Mouse (Mus musculus) stomach, postnatal 0 days (tissue): ENCODE data around the gene Ablim2.

Experiments used
- CTCF ChIP-seq: IDR thresholded peaks from 2 replicates; pipeline ENCODE4 v1.5.1; 2016; ENCODE audit warnings: antibody characterized with exemption, low read depth, mild to moderate bottlenecking, moderate library complexity
- EP300 ChIP-seq: optimal IDR thresholded peaks from 2 replicates; pipeline ENCODE3; 2016; ENCODE audit warnings: antibody characterized with exemption

DNA sequence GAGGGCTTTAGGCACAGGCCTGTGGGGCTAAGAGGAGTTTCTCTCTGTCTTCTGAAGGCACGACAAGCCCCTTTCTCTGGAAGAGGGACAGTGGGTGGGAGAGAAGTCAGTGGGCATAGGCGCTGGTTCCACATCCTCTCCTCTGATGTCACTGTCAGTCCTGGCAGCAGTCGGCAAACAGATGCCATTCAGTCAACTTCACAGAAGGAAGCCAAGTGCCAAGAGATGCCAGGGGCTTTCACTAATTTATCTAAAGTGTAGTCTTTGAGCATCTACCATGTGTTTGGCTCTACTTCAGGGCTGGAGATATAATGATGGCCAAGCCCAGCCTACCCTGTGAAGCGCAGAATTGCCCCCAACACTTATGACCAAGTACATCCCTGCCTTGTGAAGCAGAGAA lies 95.8 kb downstream of the Ablim2 start:
- TF ChIP-seq CTCF (no peak), EP300 (no peak)
